Comparison of ENCODE assay signal across 12 mouse cellular contexts in the genomic region with DNA sequence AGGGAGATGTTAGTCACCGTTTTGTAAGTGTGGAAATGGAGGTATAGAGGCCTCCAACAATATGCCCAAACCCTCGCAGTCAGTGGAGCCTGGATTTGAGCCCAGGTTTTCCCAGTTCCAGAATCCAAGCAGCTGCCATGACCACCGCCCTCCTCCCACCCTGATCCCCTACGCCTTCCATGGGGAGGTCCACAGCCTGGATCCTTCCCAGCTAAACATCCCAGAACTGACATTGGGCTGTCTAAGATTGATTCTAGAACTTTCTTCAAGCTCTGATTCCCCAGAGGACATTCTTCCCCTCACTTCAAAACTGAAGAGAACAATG.
A peak's percentile ranks its signal among the peaks of the same experiment; 100 is the strongest.
DNase-seq lines count a peak whose midpoint lies in the region; ATAC-seq lines count a peak whose summit lies in the region.
"Had no signal": no experiment of that assay in that cellular context is flagged by ENCODE, and none has a peak within 500 bp of the region (broad histone marks: within the 10 kb centered on the region; RNA-seq: fewer than 3 reads in every experiment).

No protein-coding gene starts in this region.

- H3K9me3 ChIP-seq in forebrain, embryonic 11.5 days (ENCODE audit: control insufficient read depth, low read length) = no peaks in the 10 kb centered on the region
- no peaks in the 10 kb centered on the region for H3K9me3 ChIP-seq in forebrain, embryonic 15.5 days
- H3K9me3 ChIP-seq in kidney, embryonic 15.5 days (replicated peaks) = no peaks in the 10 kb centered on the region
- no peaks in the 10 kb centered on the region for H3K9me3 ChIP-seq in forebrain, embryonic 16.5 days (ENCODE audit: control insufficient read depth, low read length)
- H3K9me3 ChIP-seq: G1E; liver, embryonic 13.5 days; megakaryocyte, embryonic 14.5 days had no signal

- no peaks in the 10 kb centered on the region for H3K27me3 ChIP-seq in forebrain, embryonic 11.5 days (ENCODE audit: control insufficient read depth, insufficient read depth, low read length)
- H3K27me3 ChIP-seq in forebrain, embryonic 15.5 days = 0 out of 2 replicates have a peak, but pooled peaks cover 2% of the 10 kb centered on the region
- H3K27me3 ChIP-seq in kidney, embryonic 15.5 days = peaks cover 1% of the 10 kb centered on the region; the same call in 1 of the 2 replicates
- H3K27me3 ChIP-seq in forebrain, embryonic 16.5 days (replicated peaks; ENCODE audit: control insufficient read depth, insufficient read depth, low read length) = no peaks in the 10 kb centered on the region
- H3K27me3 ChIP-seq: liver, embryonic 13.5 days had no signal

- peak; percentile 36 for DNase-seq in forebrain, embryonic 11.5 days (ENCODE audit: low spot score)
- DNase-seq in kidney, adult 11 months = no peak
- DNase-seq in adrenal gland, postnatal 4 days (ENCODE audit: low spot score in 2 of 2) = no peak
- no peak for DNase-seq in left cerebral cortex, adult 8-10 months (ENCODE audit: low spot score in 2 of 2)
- DNase-seq: cerebellum, adult 9-11 months; liver, embryonic 13.5 days had no signal

- no peak overlapping the region for H3K9ac ChIP-seq in forebrain, embryonic 11.5 days (ENCODE audit: low read length)
- no peak overlapping the region for H3K9ac ChIP-seq in forebrain, embryonic 15.5 days (replicated peaks)
- no peak overlapping the region for H3K9ac ChIP-seq in kidney, embryonic 15.5 days
- H3K9ac ChIP-seq in forebrain, embryonic 16.5 days (replicated peaks; ENCODE audit: low read depth, low read length) = no peak overlapping the region
- H3K9ac ChIP-seq: liver, embryonic 13.5 days had no signal

- no peak overlapping the region for H3K4me2 ChIP-seq in forebrain, embryonic 11.5 days (ENCODE audit: low read depth, low read length, severe bottlenecking)
- no peak overlapping the region for H3K4me2 ChIP-seq in forebrain, embryonic 15.5 days (replicated peaks)
- no peak overlapping the region for H3K4me2 ChIP-seq in kidney, embryonic 15.5 days
- no peak overlapping the region for H3K4me2 ChIP-seq in forebrain, embryonic 16.5 days (ENCODE audit: low read length)
- H3K4me2 ChIP-seq: liver, embryonic 13.5 days had no signal

- H3K4me1 ChIP-seq in forebrain, embryonic 11.5 days (replicated peaks; ENCODE audit: control insufficient read depth, insufficient read depth, low read length) = peaks cover 4% of the 10 kb centered on the region; the same call in 1 of the 2 replicates
- peaks cover 13% of the 10 kb centered on the region for H3K4me1 ChIP-seq in forebrain, embryonic 15.5 days
- peaks cover 14% of the 10 kb centered on the region for H3K4me1 ChIP-seq in kidney, embryonic 15.5 days
- H3K4me1 ChIP-seq in forebrain, embryonic 16.5 days (replicated peaks; ENCODE audit: control insufficient read depth, insufficient read depth, low read length) = peaks cover 16% of the 10 kb centered on the region
- H3K4me1 ChIP-seq: liver, embryonic 13.5 days had no signal

- H3K4me3 ChIP-seq in forebrain, embryonic 11.5 days (ENCODE audit: low read depth, low read length) = no peak overlapping the region
- H3K4me3 ChIP-seq in forebrain, embryonic 15.5 days = no peak overlapping the region
- H3K4me3 ChIP-seq in kidney, embryonic 15.5 days (replicated peaks) = no peak overlapping the region
- no peak overlapping the region for H3K4me3 ChIP-seq in forebrain, embryonic 16.5 days (replicated peaks; ENCODE audit: low read length)
- H3K4me3 ChIP-seq: liver, embryonic 13.5 days; megakaryocyte, embryonic 14.5 days had no signal

- 72% methylated on average over 4 of the region's 4 CpGs for WGBS in forebrain, embryonic 11.5 days
- WGBS in forebrain, embryonic 15.5 days = 41% methylated on average over 4 of the region's 4 CpGs
- WGBS in kidney, embryonic 15.5 days = 77% methylated on average over 4 of the region's 4 CpGs
- 36% methylated on average over 4 of the region's 4 CpGs for WGBS in forebrain, embryonic 16.5 days

- ATAC-seq in forebrain, embryonic 11.5 days (replicated peaks; ENCODE audit: low FRiP score) = no peak
- ATAC-seq in forebrain, embryonic 15.5 days (replicated peaks) = no peak
- ATAC-seq in kidney, embryonic 15.5 days (replicated peaks; ENCODE audit: low FRiP score) = 0 out of 2 replicates have a peak, but pooled peaks have one; percentile 15
- ATAC-seq in forebrain, embryonic 16.5 days = 0 out of 2 replicates have a peak, but pooled peaks have one; percentile 38
- 0 out of 2 replicates have a peak, but pooled peaks have one; percentile 2 for ATAC-seq in megakaryocyte-erythroid progenitor cell, adult 5-6 weeks (replicated peaks; ENCODE audit: low FRiP score, low TSS enrichment, poor library complexity, severe bottlenecking)

- H3K27ac ChIP-seq in forebrain, embryonic 11.5 days (ENCODE audit: low read depth, low read length) = no peak overlapping the region
- no peak overlapping the region for H3K27ac ChIP-seq in forebrain, embryonic 15.5 days (replicated peaks)
- 0 out of 2 replicates have a peak overlapping the region, but pooled peaks have one; percentile 1 for H3K27ac ChIP-seq in kidney, embryonic 15.5 days
- H3K27ac ChIP-seq in forebrain, embryonic 16.5 days (ENCODE audit: low read length) = no peak overlapping the region
- H3K27ac ChIP-seq: liver, embryonic 13.5 days had no signal

- H3K36me3 ChIP-seq in forebrain, embryonic 11.5 days (ENCODE audit: control insufficient read depth, insufficient read depth, low read length) = no peaks in the 10 kb centered on the region
- H3K36me3 ChIP-seq in forebrain, embryonic 15.5 days = no peaks in the 10 kb centered on the region
- no peaks in the 10 kb centered on the region for H3K36me3 ChIP-seq in kidney, embryonic 15.5 days
- no peaks in the 10 kb centered on the region for H3K36me3 ChIP-seq in forebrain, embryonic 16.5 days (ENCODE audit: control insufficient read depth, insufficient read depth)
- H3K36me3 ChIP-seq: G1E; liver, embryonic 13.5 days had no signal

Comparison
In these comparisons a context has a peak if more than half of its experiments do, and no peak if none do; other contexts are left out.
1. ATAC-seq: peak in kidney, embryonic 15.5 days (single experiment), forebrain, embryonic 16.5 days (single experiment) and megakaryocyte-erythroid progenitor cell, adult 5-6 weeks (single experiment); none in forebrain, embryonic 11.5 days (single experiment) and forebrain, embryonic 15.5 days (single experiment).